Mouse (Mus musculus) bone marrow, adult 2 months (tissue): ENCODE measurements around the gene Socs2.

Experiments
- CTCF ChIP-seq: fragments of 200-500 bp; IDR thresholded peaks from 2 replicates; pipeline ENCODE4 v1.5.1; 2011; ENCODE audit warnings: low read length, control low read depth; ENCODE audit not compliant: control insufficient read depth, insufficient read depth
- POLR2A ChIP-seq: fragments of 200-500 bp; IDR thresholded peaks from 2 replicates; pipeline ENCODE4 v1.6.1; 2011; ENCODE audit warnings: low read depth, mild to moderate bottlenecking, control low read depth, low read length, borderline replicate concordance; ENCODE audit not compliant: control insufficient read depth

DNA sequence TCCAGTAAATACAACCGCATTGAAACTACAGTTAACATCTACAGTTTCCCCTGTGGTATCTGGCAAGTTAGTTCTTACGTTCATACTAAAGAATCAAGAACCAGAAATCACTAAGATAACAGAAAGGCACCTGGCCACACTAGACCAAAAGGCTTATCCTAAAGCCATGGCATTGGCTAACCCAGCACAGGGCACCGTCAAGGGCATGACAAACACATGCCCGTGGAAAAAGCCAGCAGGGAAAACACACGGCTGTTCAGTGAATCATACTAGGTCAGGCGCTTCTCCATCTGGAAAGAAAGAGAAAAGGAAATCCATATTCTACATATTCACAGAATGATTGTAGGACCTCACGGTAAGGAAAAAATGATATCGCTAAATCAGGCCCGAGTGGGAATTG, 26.1 kb downstream of the Socs2 start:
- no peak for TF ChIP-seq CTCF
- TF ChIP-seq POLR2A = no peak
